8 mouse cellular contexts compared by ENCODE assay signal in the genomic region with DNA sequence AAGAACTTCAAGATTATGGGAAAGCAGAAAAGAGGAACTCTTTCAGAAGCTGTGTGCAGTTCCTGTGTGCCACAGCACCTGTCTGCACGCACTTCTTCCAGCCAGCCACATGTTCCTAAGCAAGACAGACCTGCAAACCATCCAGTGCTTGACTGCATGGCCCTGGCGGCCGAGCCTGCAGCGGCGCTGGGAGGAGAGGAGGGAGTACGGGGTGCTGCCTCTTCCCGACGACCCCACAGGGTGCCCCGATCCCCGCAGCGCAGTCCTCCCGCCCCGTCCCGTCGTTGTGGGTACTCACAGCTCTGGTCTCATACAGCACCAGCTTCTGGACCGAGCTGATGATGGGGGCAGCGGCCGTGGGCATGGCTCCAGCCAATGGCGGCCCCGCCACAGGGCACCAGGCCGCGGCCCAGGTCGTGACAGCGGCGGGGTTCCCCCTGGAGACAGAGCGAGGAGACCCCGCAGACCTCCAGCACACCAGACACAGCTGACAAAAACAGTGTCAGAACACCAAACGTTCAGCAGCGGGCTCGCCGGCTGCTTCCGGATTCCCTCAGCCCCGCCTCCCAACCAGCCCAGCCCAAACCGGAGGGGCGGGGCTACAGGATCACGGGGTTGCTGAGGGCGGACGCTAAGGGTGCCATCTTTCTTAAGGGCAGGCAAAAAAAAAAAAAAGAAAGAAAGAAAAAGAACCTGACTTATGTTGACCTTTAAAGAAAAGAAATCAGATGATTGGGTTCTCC. TPM values are rescaled to one million over a fixed set of nuclear protein-coding genes. Genes with fewer than 3 reads are reported as not detected.
DNase-seq lines count a peak whose midpoint lies in the region; ATAC-seq and TF ChIP-seq lines count a peak whose summit lies in the region.

A gene (minus strand): TSS at position 572 of the 743 bp plus-strand sequence.

- H3K9ac ChIP-seq in heart, embryonic 14.5 days (ENCODE audit: low read length), result peak within 1 kb of the TSS; percentile 87
- peak within 1 kb of the TSS; percentile 85 for H3K9ac ChIP-seq in liver, embryonic 14.5 days (replicated peaks)
- H3K9ac ChIP-seq in neural tube, embryonic 11.5 days (ENCODE audit: low read length), result peak within 1 kb of the TSS; percentile 65
- peak within 1 kb of the TSS; percentile 87 for H3K9ac ChIP-seq in stomach, postnatal 0 days (ENCODE audit: low read length)

- 0% methylated on average over 34 of the region's 38 CpGs for WGBS in heart, embryonic 14.5 days
- 0% methylated on average over 38 of the region's 38 CpGs for WGBS in liver, embryonic 14.5 days (ENCODE audit: insufficient replicate concordance)
- under 1% methylated on average over 37 of the region's 38 CpGs for WGBS in neural tube, embryonic 11.5 days
- WGBS in stomach, postnatal 0 days, result 1% methylated on average over 38 of the region's 38 CpGs

- H3K9me3 ChIP-seq in heart, embryonic 14.5 days (ENCODE audit: control insufficient read depth, low read length), result no peaks in the 10 kb centered on the region
- no peaks in the 10 kb centered on the region for H3K9me3 ChIP-seq in liver, embryonic 14.5 days (ENCODE audit: control insufficient read depth, low read length)
- no peaks in the 10 kb centered on the region for H3K9me3 ChIP-seq in neural tube, embryonic 11.5 days (ENCODE audit: control insufficient read depth, low read length)
- H3K9me3 ChIP-seq in stomach, postnatal 0 days (ENCODE audit: control insufficient read depth, low read length), result no peaks in the 10 kb centered on the region

- H3K4me2 ChIP-seq in heart, embryonic 14.5 days (ENCODE audit: low read length), result peak within 1 kb of the TSS; percentile 97
- peak within 1 kb of the TSS; percentile 85 for H3K4me2 ChIP-seq in liver, embryonic 14.5 days (ENCODE audit: low read depth)
- H3K4me2 ChIP-seq in neural tube, embryonic 11.5 days (ENCODE audit: low read depth), result peak within 1 kb of the TSS; percentile 74
- H3K4me2 ChIP-seq in stomach, postnatal 0 days (replicated peaks; ENCODE audit: low read depth), result peak within 1 kb of the TSS; percentile 95

- no peaks in the 10 kb centered on the region for H3K36me3 ChIP-seq in heart, embryonic 14.5 days (ENCODE audit: control insufficient read depth, insufficient read depth, low read length)
- H3K36me3 ChIP-seq in liver, embryonic 14.5 days (replicated peaks; ENCODE audit: control insufficient read depth, insufficient read depth, low read depth), result no peaks in the 10 kb centered on the region
- no peaks in the 10 kb centered on the region for H3K36me3 ChIP-seq in neural tube, embryonic 11.5 days (ENCODE audit: control insufficient read depth, insufficient read depth, low read length)
- no peaks in the 10 kb centered on the region for H3K36me3 ChIP-seq in stomach, postnatal 0 days (ENCODE audit: control insufficient read depth, insufficient read depth, low read length)

- peak; percentile 96 for DNase-seq in CD4-positive, CD25-positive, alpha-beta regulatory T cell, adult 2 months (ENCODE audit: low read depth, low spot score)
- peak; percentile 47 for DNase-seq in fibroblast of lung, adult 2 months (ENCODE audit: low read depth)
- peak; percentile 91 for DNase-seq in kidney, postnatal 14 days
- DNase-seq in liver, embryonic 14.5 days (ENCODE audit: low read depth in 3 of 3, low spot score in 3 of 3), result peak; percentile 84 to 86 (median 85)
- DNase-seq in neural tube, embryonic 11.5 days (ENCODE audit: low spot score), result peak; percentile 93
- DNase-seq in stomach, postnatal 0 days (ENCODE audit: low spot score), result peak; percentile 89

- no peak within 1 kb of the TSS for H3K27ac ChIP-seq in brown adipose tissue, adult 24 weeks (replicated peaks; ENCODE audit: low read depth, low read length)
- H3K27ac ChIP-seq in heart, embryonic 14.5 days (replicated peaks in 1 of 2; ENCODE audit: control insufficient read depth in 1 of 2, insufficient read depth in 1 of 2, low read depth in 2 of 2, low read length in 2 of 2), result peak within 1 kb of the TSS; percentile 59 to 89
- H3K27ac ChIP-seq in liver, embryonic 14.5 days, result peak within 1 kb of the TSS; percentile 43
- H3K27ac ChIP-seq in neural tube, embryonic 11.5 days (ENCODE audit: low read depth, low read length), result no peak within 1 kb of the TSS
- H3K27ac ChIP-seq in stomach, postnatal 0 days (replicated peaks), result peak within 1 kb of the TSS; percentile 84

- no peak for TF ChIP-seq EP300 in liver, embryonic 14.5 days (IDR thresholded peaks at IDR 0.05; ENCODE audit: low read depth)
- TF ChIP-seq EP300 in stomach, postnatal 0 days (optimal IDR thresholded peaks at IDR 0.05), result no peak

- peak within 1 kb of the TSS; percentile 99 for H3K4me3 ChIP-seq in brown adipose tissue, adult 24 weeks (ENCODE audit: insufficient read depth, low read depth, low read length)
- H3K4me3 ChIP-seq in heart, embryonic 14.5 days (ENCODE audit: control insufficient read depth in 1 of 2, insufficient read depth in 1 of 2, low read depth in 1 of 2, low read length in 2 of 2), result peak within 1 kb of the TSS; percentile 92 to 98
- H3K4me3 ChIP-seq in liver, embryonic 14.5 days (ENCODE audit: insufficient read depth in 1 of 2, low read depth in 2 of 2, low read length in 2 of 2), result peak within 1 kb of the TSS; percentile 73 to 84
- peak within 1 kb of the TSS; percentile 64 for H3K4me3 ChIP-seq in neural tube, embryonic 11.5 days (ENCODE audit: low read depth, low read length)
- peak within 1 kb of the TSS; percentile 92 for H3K4me3 ChIP-seq in stomach, postnatal 0 days (ENCODE audit: low read depth, low read length)

- TF ChIP-seq CTCF in liver, embryonic 14.5 days (IDR thresholded peaks at IDR 0.05; ENCODE audit: low read depth), result peak; percentile 42
- TF ChIP-seq CTCF in stomach, postnatal 0 days (IDR thresholded peaks at IDR 0.05; ENCODE audit: low read depth), result peak; percentile 16

- no peaks in the 10 kb centered on the region for H3K27me3 ChIP-seq in heart, embryonic 14.5 days (ENCODE audit: control insufficient read depth, insufficient read depth, low read length)
- H3K27me3 ChIP-seq in liver, embryonic 14.5 days (ENCODE audit: control insufficient read depth, insufficient read depth, low read length), result no peaks in the 10 kb centered on the region
- H3K27me3 ChIP-seq in neural tube, embryonic 11.5 days (ENCODE audit: control insufficient read depth, insufficient read depth, low read length), result no peaks in the 10 kb centered on the region
- H3K27me3 ChIP-seq in stomach, postnatal 0 days (ENCODE audit: control insufficient read depth, insufficient read depth, low read length), result no peaks in the 10 kb centered on the region

- no peaks in the 10 kb centered on the region for H3K4me1 ChIP-seq in brown adipose tissue, adult 24 weeks (ENCODE audit: control insufficient read depth, insufficient read depth, insufficient read length, low read length)
- H3K4me1 ChIP-seq in heart, embryonic 14.5 days (ENCODE audit: control insufficient read depth in 2 of 2, insufficient read depth in 2 of 2, low read length in 2 of 2), result peaks cover 0 to 14% of the 10 kb centered on the region in 2 experiments; a peak in 2 of 4 replicates
- peaks cover 4 to 11% of the 10 kb centered on the region in 2 experiments; a peak in 3 of 4 replicates for H3K4me1 ChIP-seq in liver, embryonic 14.5 days (replicated peaks; ENCODE audit: control insufficient read depth in 2 of 2, insufficient read depth in 2 of 2, low read length in 1 of 2)
- H3K4me1 ChIP-seq in neural tube, embryonic 11.5 days (ENCODE audit: control insufficient read depth, insufficient read depth, low read length), result peaks cover 6% of the 10 kb centered on the region
- no peaks in the 10 kb centered on the region for H3K4me1 ChIP-seq in stomach, postnatal 0 days (replicated peaks; ENCODE audit: control insufficient read depth, insufficient read depth)

- ATAC-seq in heart, embryonic 14.5 days (ENCODE audit: insufficient number of reproducible peaks, insufficient read depth, low FRiP score, low read depth), result peak; percentile 88
- peak; percentile 92 for ATAC-seq in liver, embryonic 14.5 days (ENCODE audit: insufficient read depth)
- ATAC-seq in neural tube, embryonic 11.5 days (ENCODE audit: insufficient read depth, low FRiP score, low TSS enrichment), result peak; percentile 89
- peak; percentile 95 for ATAC-seq in stomach, postnatal 0 days (ENCODE audit: low FRiP score, low TSS enrichment)

RNA-seq across cellular contexts. Expression of the gene that starts here (rescaled TPM):
- polyA plus RNA-seq in brown adipose tissue, adult 24 weeks (2012; ENCODE audit: insufficient read depth, insufficient read length, missing spikeins), result 11.8 and 12.9 TPM in 2 replicates
- polyA plus RNA-seq in heart, embryonic 14.5 days (2014; fragmentation: Nextera tagmentation; extraction: Ambion mirVana), result 57.2 and 64.9 TPM in 2 replicates
- polyA plus RNA-seq in liver, embryonic 14.5 days (2012; rRNA removed), result 4.0 and 4.3 TPM in 2 replicates
- 9.3 and 11.2 TPM in 2 replicates for polyA plus RNA-seq in liver, embryonic 14.5 days (2014; fragmentation: Nextera tagmentation; extraction: Ambion mirVana)
- 25.2 and 29.6 TPM in 2 replicates for polyA plus RNA-seq in neural tube, embryonic 11.5 days (2014; fragmentation: Nextera tagmentation; extraction: Ambion mirVana)
- polyA plus RNA-seq in stomach, postnatal 0 days (2015; fragmentation: Nextera tagmentation; extraction: Ambion mirVana), result 10.1 and 11.4 TPM in 2 replicates

Comparison
In these comparisons a context has a peak if more than half of its experiments do, and no peak if none do; other contexts are left out.
1. H3K27ac ChIP-seq: peak in heart, embryonic 14.5 days (2 of 2), liver, embryonic 14.5 days (single experiment) and stomach, postnatal 0 days (single experiment); none in brown adipose tissue, adult 24 weeks (single experiment) and neural tube, embryonic 11.5 days (single experiment).
2. Peak in every context shown above with its lines, with median percentiles within 50 percentile points of each other: DNase-seq, H3K4me3 ChIP-seq, ATAC-seq, H3K4me2 ChIP-seq and H3K9ac ChIP-seq.